Mouse (Mus musculus) neural tube, embryonic 10.5 days (tissue): ENCODE results near the gene Mef2a.
"Not testable (repeated sequence)": the region's sequence is repeated elsewhere in the genome, so short reads cannot be mapped to it uniquely, and the experiment has no call there.

Source experiments
- DNase-seq: peaks from one replicate; pipeline ENCODE4 v3.0.0-alpha.2; 2017; ENCODE audit warnings: low spot score; ENCODE audit errors: extremely low spot score

Gene Mef2a

GRCm38 (mm10) chr7:67371351-67371890, 1.2 kb downstream of the Mef2a start:
- no peak for DNase-seq

GRCm38 (mm10) chr7:67369645-67370044, 3.0 kb downstream of the Mef2a start:
- no peak for DNase-seq

- DNase-seq, result no peak
Observed at GRCm38 (mm10) chr7:67368394-67368793, 4.3 kb downstream of the Mef2a start.

GRCm38 (mm10) chr7:67360588-67360987, 12.1 kb downstream of the Mef2a start:
- no peak for DNase-seq

GRCm38 (mm10) chr7:67359863-67360262, 12.8 kb downstream of the Mef2a start:
- DNase-seq, result no peak

GRCm38 (mm10) chr7:67355870-67356269, 16.8 kb downstream of the Mef2a start:
- DNase-seq, result no peak

- DNase-seq, result no peak
Observed at GRCm38 (mm10) chr7:67353667-67354066, 19.0 kb downstream of the Mef2a start.

- no peak for DNase-seq
Observed at GRCm38 (mm10) chr7:67352989-67353388, 19.7 kb downstream of the Mef2a start.

- DNase-seq, result no peak
Observed at GRCm38 (mm10) chr7:67344443-67344842, 28.2 kb downstream of the Mef2a start.

- DNase-seq, result no peak
Observed at GRCm38 (mm10) chr7:67342067-67342625, 30.5 kb downstream of the Mef2a start.

- no peak for DNase-seq
Observed at GRCm38 (mm10) chr7:67320359-67320758, 52.3 kb downstream of the Mef2a start.

GRCm38 (mm10) chr7:67318697-67319096, 54.0 kb downstream of the Mef2a start:
- no peak for DNase-seq

GRCm38 (mm10) chr7:67313200-67313599, 59.5 kb downstream of the Mef2a start:
- no peak for DNase-seq

GRCm38 (mm10) chr7:67310151-67310550, 62.5 kb downstream of the Mef2a start:
- DNase-seq, result no peak

GRCm38 (mm10) chr7:67308102-67308501, 64.6 kb downstream of the Mef2a start:
- DNase-seq, result no peak

GRCm38 (mm10) chr7:67307078-67307477, 65.6 kb downstream of the Mef2a start:
- no peak for DNase-seq

- DNase-seq, result no peak
Observed at GRCm38 (mm10) chr7:67304937-67305336, 67.7 kb downstream of the Mef2a start.

- no peak for DNase-seq
Observed at GRCm38 (mm10) chr7:67296419-67296818, 76.2 kb downstream of the Mef2a start.

- no peak for DNase-seq
Observed at GRCm38 (mm10) chr7:67291356-67291755, 81.3 kb downstream of the Mef2a start.

- no peak for DNase-seq
Observed at GRCm38 (mm10) chr7:67287456-67287855, 85.2 kb downstream of the Mef2a start.

- DNase-seq, result no peak
Observed at GRCm38 (mm10) chr7:67283581-67283980, 89.1 kb downstream of the Mef2a start.

- DNase-seq, result not testable (repeated sequence)
Observed at GRCm38 (mm10) chr7:67270447-67270846, 102.2 kb downstream of the Mef2a start.

- no peak for DNase-seq
Observed at GRCm38 (mm10) chr7:67259828-67260563, 112.7 kb downstream of the Mef2a start.
